Mouse (Mus musculus): ENCODE data around the gene Arpp19. TPM values are rescaled to one million over a fixed set of nuclear protein-coding genes. Genes with fewer than 3 reads are reported as not detected.

Arpp19 gene
- 190 and 192 TPM in 2 replicates for polyA plus RNA-seq (2015; fragmentation: Nextera tagmentation; extraction: Ambion mirVana)

GRCm38 (mm10) chr9:75037451-75038356 is at the start of gene Arpp19:
Gene Arpp19, plus strand, starts transcription at chr9:75037614.
- WGBS, result under 1% methylated on average over 73 of the region's 73 CpGs
- H3K4me3 ChIP-seq, result peak within 1 kb of the TSS; percentile 99
- H3K27ac ChIP-seq, result peak within 1 kb of the TSS; percentile 81
- peak within 1 kb of the TSS; percentile 86 for H3K9ac ChIP-seq
- peaks cover 19% of the 10 kb centered on the region for H3K4me1 ChIP-seq
- H3K27me3 ChIP-seq (replicated peaks), result no peaks in the 10 kb centered on the region
- H3K9me3 ChIP-seq, result no peaks in the 10 kb centered on the region
- peak; percentile 97 for ATAC-seq (replicated peaks)
- peak within 1 kb of the TSS; percentile 71 for H3K4me2 ChIP-seq
- H3K36me3 ChIP-seq (replicated peaks), result no peaks in the 10 kb centered on the region

DNA sequence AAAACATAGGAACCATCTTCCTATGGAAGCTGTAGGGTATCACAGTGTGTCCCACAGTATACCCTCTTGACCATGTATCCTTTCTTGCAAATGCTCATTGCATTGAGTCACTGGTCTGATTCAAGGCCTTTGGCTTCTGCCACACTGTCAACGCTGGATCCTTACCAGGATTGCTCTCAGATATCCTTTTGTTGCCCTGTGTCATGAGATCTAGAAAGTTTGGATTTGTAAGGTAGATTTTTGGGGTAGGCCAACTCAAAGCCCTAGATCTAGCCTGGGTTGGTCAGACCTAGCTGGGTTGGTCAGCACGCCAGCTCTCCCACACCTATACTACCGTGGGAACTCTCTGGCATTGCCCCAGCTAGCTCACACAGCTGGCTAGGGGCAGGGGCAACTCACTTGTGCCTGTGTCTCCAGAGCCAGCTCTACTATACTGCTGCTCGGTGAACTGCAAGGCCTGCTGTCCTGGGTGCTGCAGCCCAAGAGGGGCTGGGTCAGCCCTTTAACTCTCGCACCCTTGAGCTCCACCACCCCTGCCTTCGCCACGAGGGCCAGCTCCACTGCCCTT is 48.4 kb upstream of the Arpp19 start:
- Histone ChIP-seq H3K27me3 (replicated peaks) (no peaks in the 10 kb centered on the region), H3K9me3 (no peaks in the 10 kb centered on the region), H3K36me3 (replicated peaks) (no peaks in the 10 kb centered on the region), H3K27ac (no peak overlapping the region), H3K4me3 (no peak overlapping the region), H3K9ac (no peak overlapping the region), H3K4me1 (no peaks in the 10 kb centered on the region), H3K4me2 (no peak overlapping the region)
- no peak for ATAC-seq (replicated peaks)
- WGBS, result 91% methylated on average over 7 of the region's 7 CpGs

GRCm38 (mm10) chr9:74989990-74990389 is 47.4 kb upstream of the Arpp19 start:
- Histone ChIP-seq H3K4me1 (no peaks in the 10 kb centered on the region), H3K36me3 (replicated peaks) (no peaks in the 10 kb centered on the region), H3K27me3 (replicated peaks) (no peaks in the 10 kb centered on the region), H3K4me3 (no peak overlapping the region), H3K9ac (no peak overlapping the region), H3K4me2 (no peak overlapping the region), H3K27ac (no peak overlapping the region), H3K9me3 (no peaks in the 10 kb centered on the region)
- ATAC-seq (replicated peaks), result no peak
- 82% methylated on average over 2 of the region's 2 CpGs for WGBS

GRCm38 (mm10) chr9:74994611-74995257 is 42.7 kb upstream of the Arpp19 start:
- no peak overlapping the region for H3K27ac ChIP-seq
- no peak overlapping the region for H3K9ac ChIP-seq
- no peaks in the 10 kb centered on the region for H3K27me3 ChIP-seq (replicated peaks)
- ATAC-seq (replicated peaks), result no peak
- no peak overlapping the region for H3K4me3 ChIP-seq
- H3K4me2 ChIP-seq, result no peak overlapping the region
- H3K4me1 ChIP-seq, result no peaks in the 10 kb centered on the region
- no peaks in the 10 kb centered on the region for H3K9me3 ChIP-seq
- no peaks in the 10 kb centered on the region for H3K36me3 ChIP-seq (replicated peaks)
- WGBS, result 89% methylated on average over 10 of the region's 10 CpGs

DNA sequence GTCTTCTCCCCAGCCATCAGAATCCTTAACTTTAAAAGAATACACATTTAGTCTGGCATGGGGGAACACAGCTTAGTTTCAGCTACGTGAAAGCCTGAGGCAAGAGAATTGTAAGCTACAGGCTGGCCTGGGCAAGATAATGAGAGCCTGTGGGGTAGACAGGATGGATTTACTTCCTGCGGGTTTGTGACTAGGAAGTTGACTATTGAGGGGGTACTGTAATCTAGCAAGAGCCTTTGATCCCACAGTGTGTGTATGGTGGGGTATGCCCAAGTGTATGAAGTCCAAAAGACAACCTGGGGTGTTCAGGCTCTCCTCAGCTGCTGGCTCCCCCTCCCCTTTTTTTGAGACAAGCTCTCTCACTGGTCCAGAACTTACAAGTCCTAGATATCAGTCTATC is 41.1 kb upstream of the Arpp19 start:
- H3K9me3 ChIP-seq, result no peaks in the 10 kb centered on the region
- no peak overlapping the region for H3K4me2 ChIP-seq
- no peak overlapping the region for H3K27ac ChIP-seq
- H3K27me3 ChIP-seq (replicated peaks), result no peaks in the 10 kb centered on the region
- ATAC-seq (replicated peaks), result no peak; the same call in 1 of the 2 replicates
- WGBS, result 58% methylated on average over 2 of the region's 2 CpGs
- H3K4me3 ChIP-seq, result no peak overlapping the region
- no peak overlapping the region for H3K9ac ChIP-seq
- no peaks in the 10 kb centered on the region for H3K4me1 ChIP-seq
- H3K36me3 ChIP-seq (replicated peaks), result no peaks in the 10 kb centered on the region

DNA sequence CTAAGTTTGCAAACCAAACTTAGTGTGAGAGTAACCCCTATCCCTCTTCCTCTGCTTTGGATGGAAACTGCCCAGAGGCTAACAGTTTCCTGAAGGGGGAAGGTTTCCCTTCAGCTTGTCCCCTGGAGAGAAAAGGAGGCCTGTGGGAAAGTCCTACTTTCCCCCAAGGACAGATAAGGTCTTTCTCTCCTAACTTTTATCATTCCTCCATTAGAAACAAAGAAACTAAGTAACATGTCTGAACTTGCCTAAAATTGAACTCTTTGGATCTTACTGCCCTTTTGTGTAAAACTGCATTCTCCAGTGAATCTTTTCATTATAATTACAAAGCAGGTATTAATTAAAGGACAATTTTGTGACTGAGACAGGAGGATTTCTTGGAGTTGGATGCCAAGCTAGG is 39.4 kb upstream of the Arpp19 start:
- no peak for ATAC-seq (replicated peaks)
- Histone ChIP-seq H3K9me3 (no peaks in the 10 kb centered on the region), H3K9ac (no peak overlapping the region), H3K4me1 (no peaks in the 10 kb centered on the region), H3K4me2 (no peak overlapping the region), H3K27ac (no peak overlapping the region), H3K27me3 (replicated peaks) (no peaks in the 10 kb centered on the region), H3K36me3 (replicated peaks) (no peaks in the 10 kb centered on the region), H3K4me3 (no peak overlapping the region)

GRCm38 (mm10) chr9:75001006-75001405 is 36.4 kb upstream of the Arpp19 start:
- no peaks in the 10 kb centered on the region for H3K27me3 ChIP-seq (replicated peaks)
- H3K36me3 ChIP-seq (replicated peaks), result 0 out of 2 replicates have a peak, but pooled peaks cover 3% of the 10 kb centered on the region
- no peak overlapping the region for H3K9ac ChIP-seq
- H3K27ac ChIP-seq, result no peak overlapping the region
- no peak overlapping the region for H3K4me2 ChIP-seq
- no peaks in the 10 kb centered on the region for H3K4me1 ChIP-seq
- no peak overlapping the region for H3K4me3 ChIP-seq
- WGBS, result 92% methylated on average over 6 of the region's 6 CpGs
- no peak for ATAC-seq (replicated peaks)
- no peaks in the 10 kb centered on the region for H3K9me3 ChIP-seq

DNA sequence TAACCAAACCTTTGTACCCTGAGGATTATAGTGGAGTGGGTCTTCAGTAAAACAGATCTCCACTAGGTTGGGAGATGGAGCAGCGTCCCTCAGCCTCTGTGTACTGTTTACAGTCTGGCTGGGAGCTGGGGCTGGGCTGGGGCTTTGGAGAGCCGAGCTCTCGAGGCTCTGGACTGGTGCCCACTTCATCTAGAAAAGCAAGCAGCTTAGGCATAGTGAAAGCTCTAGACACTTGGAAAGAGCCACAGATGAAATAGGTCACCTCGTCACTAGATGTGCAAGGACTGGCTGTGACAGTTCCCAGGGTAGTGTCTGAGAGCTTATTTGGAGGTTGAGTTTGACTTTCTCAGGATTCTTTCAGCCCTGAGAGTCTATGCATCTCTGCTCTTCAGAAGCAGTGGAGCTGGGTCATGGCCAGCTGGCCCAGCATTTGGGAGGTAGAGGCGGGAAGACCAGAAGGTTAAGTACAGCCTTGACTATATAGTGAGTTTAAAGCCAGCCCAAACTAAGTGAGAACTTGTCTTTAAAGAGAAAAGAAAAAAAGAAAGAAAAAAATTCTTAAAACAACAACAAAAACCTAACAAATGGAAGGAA is 35.7 kb upstream of the Arpp19 start:
- no peaks in the 10 kb centered on the region for H3K27me3 ChIP-seq (replicated peaks)

GRCm38 (mm10) chr9:75002262-75002661 is 35.2 kb upstream of the Arpp19 start:
- no peak overlapping the region for H3K9ac ChIP-seq
- H3K27ac ChIP-seq, result no peak overlapping the region
- no peak for ATAC-seq (replicated peaks)
- no peaks in the 10 kb centered on the region for H3K27me3 ChIP-seq (replicated peaks)
- H3K4me1 ChIP-seq, result no peaks in the 10 kb centered on the region
- H3K36me3 ChIP-seq (replicated peaks), result peaks cover 4% of the 10 kb centered on the region; the same call in 1 of the 2 replicates
- H3K9me3 ChIP-seq, result no peaks in the 10 kb centered on the region
- no peak overlapping the region for H3K4me2 ChIP-seq
- WGBS, result 74% methylated on average over 3 of the region's 3 CpGs
- no peak overlapping the region for H3K4me3 ChIP-seq

More for the DNA sequence above, 35.7 kb upstream of the Arpp19 start:
- Histone ChIP-seq H3K4me1 (no peaks in the 10 kb centered on the region), H3K27ac (no peak overlapping the region), H3K4me2 (no peak overlapping the region), H3K9ac (no peak overlapping the region), H3K9me3 (no peaks in the 10 kb centered on the region), H3K4me3 (no peak overlapping the region), H3K36me3 (replicated peaks) (peaks cover 4% of the 10 kb centered on the region; the same call in 1 of the 2 replicates)
- ATAC-seq (replicated peaks), result no peak
- 69% methylated on average over 5 of the region's 5 CpGs for WGBS

- no peak for ATAC-seq (replicated peaks)
- 93% methylated on average over 10 of the region's 10 CpGs for WGBS
Observed at GRCm38 (mm10) chr9:75004203-75004602, 33.2 kb upstream of the Arpp19 start.

GRCm38 (mm10) chr9:75016591-75016990 is 20.8 kb upstream of the Arpp19 start:
- Histone ChIP-seq H3K9me3 (no peaks in the 10 kb centered on the region), H3K4me2 (no peak overlapping the region), H3K4me3 (no peak overlapping the region), H3K27ac (no peak overlapping the region), H3K27me3 (replicated peaks) (no peaks in the 10 kb centered on the region), H3K4me1 (no peaks in the 10 kb centered on the region), H3K36me3 (replicated peaks) (peaks cover 36% of the 10 kb centered on the region), H3K9ac (no peak overlapping the region)
- WGBS, result 89% methylated on average over 2 of the region's 2 CpGs
- ATAC-seq (replicated peaks), result no peak

More at GRCm38 (mm10) chr9:75004203-75004602, 33.2 kb upstream of the Arpp19 start:
- no peaks in the 10 kb centered on the region for H3K4me1 ChIP-seq
- no peak overlapping the region for H3K9ac ChIP-seq
- H3K27me3 ChIP-seq (replicated peaks), result no peaks in the 10 kb centered on the region
- H3K27ac ChIP-seq, result no peak overlapping the region
- no peaks in the 10 kb centered on the region for H3K9me3 ChIP-seq
- H3K4me3 ChIP-seq, result no peak overlapping the region
- H3K36me3 ChIP-seq (replicated peaks), result peaks cover 4% of the 10 kb centered on the region; the same call in 1 of the 2 replicates
- no peak overlapping the region for H3K4me2 ChIP-seq

DNA sequence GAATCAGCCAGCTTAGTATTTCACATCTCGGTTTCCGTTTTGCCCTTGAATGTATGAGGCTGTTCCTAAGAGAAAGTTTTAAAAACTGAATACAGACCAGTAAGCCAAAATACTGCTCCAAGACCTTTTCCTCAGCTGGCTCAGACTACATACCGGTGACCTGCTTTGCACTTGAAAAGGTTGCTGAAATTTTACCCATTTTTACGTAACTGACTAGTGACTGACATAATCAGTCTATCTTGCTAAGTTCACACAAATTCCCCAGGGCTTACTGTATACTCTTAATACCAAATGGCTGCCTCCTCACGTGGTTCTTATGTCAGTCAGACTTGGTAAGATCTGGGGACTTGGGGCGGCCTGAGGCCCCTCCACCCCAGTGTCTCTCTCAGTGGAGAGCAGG is 18.2 kb upstream of the Arpp19 start:
- H3K36me3 ChIP-seq (replicated peaks), result peaks cover 24% of the 10 kb centered on the region
- no peaks in the 10 kb centered on the region for H3K27me3 ChIP-seq (replicated peaks)

More for the DNA sequence above, 18.2 kb upstream of the Arpp19 start:
- H3K4me1 ChIP-seq, result no peaks in the 10 kb centered on the region
- no peak for ATAC-seq (replicated peaks)
- no peaks in the 10 kb centered on the region for H3K9me3 ChIP-seq
- no peak overlapping the region for H3K4me3 ChIP-seq
- no peak overlapping the region for H3K27ac ChIP-seq
- H3K4me2 ChIP-seq, result no peak overlapping the region
- 92% methylated on average over 6 of the region's 6 CpGs for WGBS
- no peak overlapping the region for H3K9ac ChIP-seq

Measured in midbrain, embryonic 15.5 days (tissue).